Mouse (Mus musculus) spleen, postnatal 14 days (tissue): ENCODE results near the gene Tmem151b.

Experiments used
- DNase-seq, 2 experiments: peaks; one replicate each; pipeline ENCODE4 v3.0.0; 2021 to 2022; ENCODE audit warnings: low spot score in 2 of 2

The Tmem151b gene

GRCm38 (mm10) chr17:45510871-45511270 is 38.6 kb downstream of the Tmem151b start:
- no peak for DNase-seq

- DNase-seq, result peak; percentile 84 to 94
These were observed 42.7 kb downstream of the Tmem151b start, which contains the start of gene Aars2 for GRCm38 (mm10) chr17:45506700-45507189. Gene Aars2 (plus strand): TSS chr17:45506841.

DNA sequence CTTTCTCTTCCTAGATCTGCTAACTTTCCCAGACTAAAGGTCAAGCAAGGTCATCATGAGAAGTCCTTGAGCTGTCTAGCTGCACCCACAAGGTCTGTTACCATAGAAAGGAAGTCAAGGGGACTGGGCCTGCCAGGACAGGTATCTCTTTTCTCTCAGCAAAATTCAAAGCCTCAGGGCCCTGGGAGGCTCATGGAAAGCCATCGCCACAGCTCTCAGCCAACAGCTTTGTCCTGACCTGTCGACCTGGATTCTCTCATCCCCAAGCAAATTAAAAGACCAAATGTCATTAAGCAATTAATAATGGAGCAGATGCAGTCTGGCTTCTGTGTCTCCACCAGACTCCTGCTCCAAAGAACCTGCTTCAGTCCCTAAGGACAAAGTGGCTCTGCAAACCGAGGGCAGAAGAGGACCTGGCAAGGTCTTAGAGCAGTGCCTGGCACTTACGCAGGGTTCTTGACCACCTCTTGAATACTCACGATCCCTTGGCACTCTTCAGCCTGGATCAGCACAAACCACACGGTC is 43.5 kb downstream of the Tmem151b start:
- DNase-seq, result no peak

- DNase-seq, result no peak
These were observed 46.0 kb downstream of the Tmem151b start for GRCm38 (mm10) chr17:45503301-45503973.

DNA sequence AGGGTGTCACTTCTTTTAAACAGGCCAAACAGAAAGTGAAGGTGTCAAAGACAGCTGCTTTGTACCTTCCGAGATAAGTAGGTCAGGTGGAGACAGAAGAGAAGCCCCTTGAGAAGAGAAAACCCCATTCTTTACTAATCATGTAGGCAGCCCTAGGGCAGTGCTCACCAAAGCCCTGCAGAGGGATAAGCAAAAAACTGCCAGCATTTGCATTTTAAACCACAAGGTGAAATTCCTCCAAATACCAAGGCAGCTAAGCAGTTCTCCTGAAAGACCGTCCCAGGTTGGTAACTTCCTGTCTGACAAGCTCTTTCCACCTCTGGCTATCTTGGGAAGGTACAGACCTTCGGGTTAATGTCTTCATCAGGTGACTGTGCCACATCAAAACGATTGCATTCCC is 47.2 kb downstream of the Tmem151b start:
- DNase-seq, result no peak

GRCm38 (mm10) chr17:45500981-45501380 is 48.5 kb downstream of the Tmem151b start:
- DNase-seq, result no peak

- DNase-seq, result no peak
These were observed 50.0 kb downstream of the Tmem151b start for GRCm38 (mm10) chr17:45499516-45499915.

- DNase-seq, result no peak
These were observed 51.1 kb downstream of the Tmem151b start for GRCm38 (mm10) chr17:45498397-45498796.

DNA sequence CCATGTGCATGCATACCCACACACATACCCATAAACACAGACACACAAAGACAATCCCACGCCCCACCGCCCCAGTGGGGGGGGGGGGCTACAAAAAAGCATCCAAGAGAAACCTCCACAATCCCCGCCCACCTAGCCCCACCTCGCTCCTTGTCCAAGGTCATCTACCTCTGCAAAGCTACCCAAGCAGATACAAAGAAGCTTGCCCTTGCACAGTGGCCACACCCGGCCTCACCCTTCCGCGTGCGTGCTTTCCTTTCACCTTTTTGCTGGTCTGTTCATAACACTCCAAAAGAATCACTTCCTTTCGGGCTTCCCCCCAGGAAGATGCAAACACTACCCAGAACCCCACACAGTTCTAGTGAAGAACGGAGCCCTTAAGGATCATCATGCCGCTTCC is 54.1 kb downstream of the Tmem151b start:
- DNase-seq, result no peak
